Mouse (Mus musculus): ENCODE data around the gene Vtn.
"Not testable (repeated sequence)": the region's sequence is repeated elsewhere in the genome, so short reads cannot be mapped to it uniquely, and the experiment has no call there.

Gene Vtn

DNA sequence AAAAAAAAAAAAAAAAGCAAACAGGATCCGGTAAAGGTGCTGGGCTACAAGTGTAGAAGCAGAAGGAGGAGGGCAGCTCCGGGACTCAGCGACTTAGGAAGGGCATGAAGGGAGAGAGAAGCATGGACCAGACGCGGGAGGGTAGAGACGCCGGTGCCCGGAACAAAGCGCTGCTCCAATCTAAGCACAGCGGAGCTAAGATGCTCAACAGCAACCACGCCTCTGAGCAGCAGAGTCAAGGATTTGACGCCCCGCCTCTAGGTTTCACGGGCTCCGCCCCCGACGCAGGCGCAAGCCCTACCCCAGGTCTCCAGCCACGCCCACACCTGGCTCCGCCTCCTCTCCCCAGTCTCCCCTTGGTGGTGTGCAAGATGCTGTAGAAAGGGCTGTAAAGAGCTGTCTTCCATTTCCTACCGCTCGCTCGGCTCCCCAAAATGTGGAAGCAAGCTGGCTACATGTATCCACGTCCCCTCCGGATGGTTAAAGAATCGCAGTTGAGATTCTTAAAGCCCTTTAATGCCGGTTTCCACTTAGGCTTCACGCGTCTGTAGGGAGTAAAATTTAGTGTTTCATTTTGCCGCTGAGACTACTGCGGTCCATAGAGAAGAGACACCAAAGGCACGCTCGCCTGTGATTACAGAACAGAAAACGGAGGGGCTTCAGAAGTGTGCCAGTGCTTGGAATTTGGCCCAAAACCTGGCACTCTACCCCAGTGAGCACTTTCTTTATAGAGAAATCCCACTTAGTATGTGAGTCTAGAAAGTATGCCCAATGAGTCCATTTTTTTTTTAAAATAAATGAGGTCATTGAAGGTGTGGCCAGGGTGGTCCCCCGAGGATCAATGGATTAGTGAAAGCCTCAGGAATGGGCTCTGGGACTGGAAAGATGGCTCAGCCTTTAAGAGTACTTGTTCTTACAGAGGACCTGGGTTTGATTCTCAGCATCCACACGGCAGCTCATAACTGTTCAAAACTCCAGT, 1.1 kb upstream of the Vtn start, which contains the start of gene Sarm1:
TSS of gene Sarm1 (minus strand) at position 211 of the 979 bp plus-strand sequence.
- peak; percentile 77 to 91 for DNase-seq (ENCODE audit: low spot score in 2 of 2)

DNA sequence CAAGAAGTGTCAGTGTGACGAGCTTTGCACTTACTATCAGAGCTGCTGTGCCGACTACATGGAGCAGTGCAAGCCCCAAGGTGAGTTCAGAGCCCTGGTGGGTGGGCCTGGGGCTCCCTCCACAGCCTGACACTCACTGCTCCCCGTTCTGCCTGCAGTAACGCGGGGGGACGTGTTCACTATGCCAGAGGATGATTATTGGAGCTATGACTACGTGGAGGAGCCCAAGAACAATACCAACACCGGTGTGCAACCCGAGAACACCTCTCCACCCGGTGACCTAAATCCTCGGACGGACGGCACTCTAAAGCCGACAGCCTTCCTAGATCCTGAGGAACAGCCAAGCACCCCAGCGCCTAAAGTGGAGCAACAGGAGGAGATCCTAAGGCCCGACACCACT, 652 bp downstream of the Vtn start:
- DNase-seq (ENCODE audit: low spot score in 2 of 2): no peak

DNA sequence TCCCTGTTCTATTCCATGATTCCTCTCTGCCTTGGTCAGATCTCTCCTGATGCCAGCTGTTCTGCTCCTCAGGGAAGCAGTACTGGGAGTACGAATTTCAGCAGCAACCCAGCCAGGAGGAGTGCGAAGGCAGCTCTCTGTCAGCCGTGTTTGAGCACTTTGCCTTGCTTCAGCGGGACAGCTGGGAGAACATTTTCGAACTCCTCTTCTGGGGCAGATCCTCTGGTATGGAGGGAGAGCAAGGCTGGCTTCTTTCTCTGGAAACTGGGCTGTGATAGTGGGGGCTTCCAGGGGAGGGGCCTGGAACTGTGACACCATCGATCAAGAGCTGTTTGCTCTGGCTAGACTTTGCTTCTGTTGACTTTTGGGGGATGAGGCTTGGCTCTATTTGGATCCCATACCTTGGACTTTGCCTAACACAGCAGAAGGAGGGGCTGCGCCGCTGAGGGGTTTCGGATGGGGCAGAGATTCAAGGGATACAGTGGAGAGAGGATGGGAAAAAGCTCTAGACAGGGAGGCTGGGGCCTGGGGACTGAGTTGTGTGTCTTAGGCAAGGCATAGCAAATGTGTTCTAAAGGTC, 1.8 kb downstream of the Vtn start:
- no peak for DNase-seq (ENCODE audit: low spot score in 2 of 2)

DNA sequence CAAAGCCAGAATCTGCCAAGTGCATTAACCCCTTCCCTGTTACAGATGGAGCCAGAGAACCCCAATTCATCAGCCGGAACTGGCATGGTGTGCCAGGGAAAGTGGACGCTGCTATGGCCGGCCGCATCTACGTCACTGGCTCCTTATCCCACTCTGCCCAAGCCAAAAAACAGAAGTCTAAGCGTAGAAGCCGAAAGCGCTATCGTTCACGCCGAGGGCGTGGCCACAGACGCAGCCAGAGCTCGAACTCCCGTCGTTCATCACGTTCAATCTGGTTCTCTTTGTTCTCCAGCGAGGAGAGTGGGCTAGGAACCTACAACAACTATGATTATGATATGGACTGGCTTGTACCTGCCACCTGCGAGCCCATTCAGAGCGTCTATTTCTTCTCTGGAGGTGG, 2.6 kb downstream of the Vtn start:
- DNase-seq (ENCODE audit: low spot score in 2 of 2): no peak

DNA sequence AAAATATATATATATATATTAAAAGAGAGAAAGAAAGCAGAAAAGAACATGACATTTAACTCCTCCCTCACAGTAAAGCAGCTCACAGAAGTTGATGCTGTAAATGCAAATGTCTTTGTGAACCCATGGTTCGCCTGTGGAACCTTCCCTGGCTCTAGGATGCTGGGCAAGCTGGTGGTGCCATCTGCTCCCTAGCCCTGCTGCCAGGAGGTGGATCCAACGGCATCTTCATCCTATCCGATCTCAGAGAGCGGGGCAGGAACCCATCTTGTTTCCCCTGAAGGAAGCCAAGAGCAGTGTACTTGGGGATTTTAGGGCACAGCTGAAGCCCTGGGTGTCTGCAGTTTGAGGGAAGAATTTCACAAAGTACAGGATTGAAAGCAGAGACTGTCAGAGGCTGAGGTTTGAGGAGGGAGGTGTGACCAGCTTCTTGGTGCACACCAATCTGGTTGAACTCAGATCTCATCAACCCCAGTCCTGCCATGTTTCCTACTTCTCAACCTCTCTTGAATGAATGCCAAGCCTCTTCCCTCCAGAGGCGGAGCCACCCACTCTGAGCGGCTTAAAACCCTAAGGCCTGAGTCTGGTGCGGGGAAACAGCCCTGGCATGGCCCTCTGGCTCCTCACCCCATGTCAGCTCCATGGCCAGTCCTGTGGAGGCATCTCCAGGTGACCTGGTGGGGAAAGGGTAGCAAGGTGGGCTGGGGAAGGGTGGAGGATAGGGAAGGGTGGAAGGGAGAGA, 4.2 kb downstream of the Vtn start, which contains the start of gene Sebox:
TSS of gene Sebox (plus strand) at position 539 of the 742 bp plus-strand sequence.
- DNase-seq (ENCODE audit: low spot score in 2 of 2): no peak

DNA sequence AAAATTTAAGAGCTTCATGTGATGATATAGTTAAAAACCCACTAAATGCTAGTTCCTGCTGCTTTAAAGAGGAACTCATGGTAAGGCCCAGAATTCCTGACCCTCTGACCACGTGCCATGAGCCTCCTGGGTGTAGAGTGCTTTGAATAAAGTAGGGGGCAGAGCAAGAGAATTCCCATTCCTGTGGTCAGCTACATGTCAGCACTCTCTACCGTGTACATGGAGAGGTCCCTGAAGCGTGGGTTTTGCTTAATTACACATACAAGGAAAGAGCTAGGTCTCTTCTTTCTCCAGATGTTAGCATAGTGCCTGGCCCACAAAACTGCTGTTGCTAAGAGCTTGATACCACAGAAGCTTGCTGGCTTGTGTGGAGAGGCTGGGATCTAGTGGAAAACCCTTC, 6.5 kb downstream of the Vtn start:
- DNase-seq (ENCODE audit: low spot score in 2 of 2): no peak

DNA sequence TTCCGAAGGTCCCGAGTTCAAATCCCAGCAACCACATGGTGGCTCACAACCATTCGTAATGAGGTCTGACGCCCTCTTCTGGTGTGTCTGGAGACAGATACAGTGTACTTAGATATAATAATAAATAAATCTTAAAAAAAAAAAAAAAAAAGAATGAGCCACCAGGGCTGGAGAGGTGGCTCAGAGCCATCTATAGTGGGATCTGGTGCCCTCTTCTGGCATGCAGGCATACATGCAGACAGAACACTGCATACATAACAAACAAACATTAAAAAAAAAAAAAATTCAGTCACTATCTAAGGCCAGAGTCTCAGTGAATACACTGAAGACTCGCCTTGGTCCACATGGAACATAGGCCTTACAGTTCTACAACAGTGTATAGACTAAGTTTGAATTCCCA, 10.3 kb downstream of the Vtn start:
- DNase-seq (ENCODE audit: low spot score in 2 of 2): no peak

DNA sequence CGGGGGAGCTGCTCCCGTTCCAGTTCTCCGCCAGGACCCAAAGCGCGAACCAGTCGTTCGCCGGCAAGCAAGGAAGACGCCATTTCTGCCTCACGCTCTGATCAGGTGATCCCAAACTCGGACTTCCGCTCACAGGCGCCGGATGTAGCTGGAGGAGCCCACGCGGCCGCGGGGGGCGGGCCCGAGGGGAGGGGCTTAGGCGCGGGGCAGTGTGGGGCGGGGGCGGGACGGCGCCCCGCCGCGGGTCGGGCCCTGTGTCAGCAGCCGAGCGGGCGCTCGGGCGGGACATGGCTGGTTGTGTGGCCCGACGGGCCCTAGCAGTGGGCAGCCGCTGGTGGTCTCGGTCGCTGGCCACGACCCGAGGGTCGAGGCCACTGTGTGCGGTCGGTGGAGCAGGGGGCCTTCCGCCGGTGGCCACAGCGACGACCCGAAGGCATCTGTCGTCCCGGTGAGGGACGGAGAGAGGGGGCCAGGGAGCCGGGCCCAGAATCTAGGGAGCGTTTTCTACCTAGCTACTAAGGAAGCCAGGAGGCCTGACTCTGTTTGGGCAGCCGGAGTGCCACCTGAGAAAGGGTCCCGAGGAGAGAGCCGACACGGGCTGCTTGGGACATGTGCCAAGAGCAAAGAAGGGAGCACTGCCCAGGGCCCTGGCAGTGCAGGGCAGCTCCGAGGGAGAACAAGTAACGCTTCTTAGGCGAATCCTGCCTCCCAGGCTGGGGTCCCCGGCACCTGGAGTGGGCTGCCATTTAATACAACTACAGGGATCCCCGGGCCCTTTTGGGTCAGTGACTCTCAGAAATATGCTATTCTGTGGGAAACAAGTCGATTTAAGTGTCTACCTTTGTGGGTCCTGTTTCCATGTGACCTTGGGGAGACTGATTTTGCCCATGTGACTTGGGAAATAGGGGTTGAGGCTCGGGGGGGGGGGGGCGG, 13.4 kb downstream of the Vtn start, which contains the start of the genes Tmem199 and Poldip2:
TSS of gene Tmem199 (minus strand) at position 148 of the 933 bp plus-strand sequence.
TSS of gene Poldip2 (plus strand) at position 169 of the 933 bp plus-strand sequence.
- DNase-seq (ENCODE audit: low spot score in 2 of 2): peak; percentile 83 to 90

DNA sequence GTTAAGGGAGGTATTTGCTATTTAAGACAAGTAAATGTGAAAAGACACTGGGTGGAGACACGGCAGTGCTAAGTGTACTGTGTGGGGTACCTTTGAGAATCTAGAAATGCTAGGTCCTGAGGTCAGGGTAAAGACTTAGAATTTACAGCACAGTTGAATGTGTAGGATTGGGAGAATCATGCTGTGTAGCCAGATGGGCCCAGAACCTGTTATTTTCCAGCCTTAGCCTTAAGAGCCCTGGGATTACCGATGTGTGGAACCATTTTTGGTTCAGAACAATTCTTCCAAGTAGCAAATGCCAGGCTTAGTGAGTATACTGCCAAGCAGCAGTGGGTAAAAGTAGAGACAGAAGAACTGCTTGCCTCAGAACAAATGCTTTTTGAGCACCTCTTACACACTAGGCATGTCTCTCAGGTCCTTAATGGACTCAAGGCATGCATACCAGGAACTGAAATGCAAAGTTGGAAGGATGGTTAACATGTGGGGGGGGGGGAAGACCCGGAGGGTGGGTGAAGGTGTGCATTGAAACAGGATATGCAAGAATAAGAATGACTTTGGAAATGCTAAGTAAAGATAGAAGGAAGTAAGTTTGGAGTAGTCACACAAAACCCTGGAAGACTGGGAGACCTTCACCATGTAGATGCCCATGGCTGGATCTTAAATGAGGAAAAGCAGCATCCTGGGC, 14.4 kb downstream of the Vtn start:
- DNase-seq (ENCODE audit: low spot score in 2 of 2): no peak

DNA sequence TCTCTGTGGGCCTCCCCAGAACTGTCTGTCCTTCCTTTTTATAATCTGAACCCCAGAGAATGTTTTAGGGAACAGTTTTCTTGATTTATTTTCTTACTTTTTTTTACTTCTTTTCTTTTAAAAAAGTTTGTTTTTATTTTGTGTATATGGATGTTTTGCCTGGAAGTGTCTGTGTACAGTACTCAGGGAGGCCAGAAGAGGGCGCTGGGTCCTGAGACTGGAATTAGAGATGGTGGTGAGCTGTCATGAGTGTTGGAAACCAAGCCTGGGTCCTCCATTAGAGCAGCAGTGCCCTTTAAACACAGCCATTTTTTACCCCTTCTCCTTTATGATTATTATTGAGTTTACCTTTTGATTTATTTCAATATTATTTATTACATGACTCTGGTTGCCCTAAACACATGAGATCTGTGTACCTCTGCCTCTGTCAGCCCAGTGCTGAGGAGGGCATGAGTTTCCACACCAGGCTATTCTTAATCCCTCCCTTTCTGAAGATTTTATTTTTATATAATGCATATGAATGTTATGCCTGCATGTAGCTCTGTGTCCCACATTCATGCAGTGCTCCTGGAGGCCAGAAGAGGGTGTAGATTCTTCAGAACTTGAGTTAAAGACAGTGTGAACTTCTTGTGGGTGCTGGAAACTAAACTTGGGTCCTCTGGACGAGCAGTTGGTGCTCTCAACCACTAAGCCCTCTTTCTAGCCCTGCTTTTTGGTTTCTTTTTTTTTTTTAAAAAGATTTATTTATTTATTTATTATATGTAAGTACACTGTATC, 16.8 kb downstream of the Vtn start:
- DNase-seq (ENCODE audit: low spot score in 2 of 2): no peak

DNA sequence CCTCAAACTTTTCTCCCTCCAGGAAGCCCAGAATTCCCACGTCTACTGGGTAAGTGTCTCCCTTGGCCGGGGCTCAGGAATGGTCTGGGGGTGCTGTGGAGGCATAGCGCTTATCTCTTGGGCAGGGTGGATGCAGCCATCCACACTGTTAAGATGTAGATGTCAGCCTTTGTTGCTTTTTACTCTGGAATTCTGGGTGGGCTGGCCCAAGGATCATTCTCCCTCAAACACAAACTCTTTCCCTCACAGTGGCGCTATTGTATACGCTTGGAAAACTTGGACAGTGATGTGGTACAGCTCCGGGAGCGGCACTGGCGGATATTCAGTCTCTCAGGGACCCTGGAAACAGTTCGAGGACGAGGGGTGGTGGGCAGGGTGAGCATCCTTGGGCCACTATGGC, 20.0 kb downstream of the Vtn start:
- no peak for DNase-seq (ENCODE audit: low spot score in 2 of 2)

DNA sequence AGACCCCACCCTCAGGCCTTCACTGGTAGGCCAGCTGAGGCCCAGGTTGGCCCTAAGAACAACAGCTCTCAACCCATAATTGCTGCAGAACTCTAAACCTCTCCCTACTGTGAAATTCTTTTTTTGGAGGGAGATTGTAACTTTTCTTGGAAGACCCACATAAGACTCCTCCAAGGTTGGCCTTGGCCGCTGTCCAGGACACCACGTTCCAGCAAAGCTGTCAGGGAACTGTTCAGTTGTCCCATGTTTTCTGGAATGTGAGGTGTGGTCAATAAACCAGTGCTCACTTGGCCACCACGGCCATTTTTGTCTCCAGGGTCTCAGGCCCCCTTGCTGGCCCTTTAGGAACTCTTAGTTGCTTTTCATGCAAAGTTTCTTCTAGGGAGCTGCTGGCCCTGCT, 23.0 kb downstream of the Vtn start:
- no peak for DNase-seq (ENCODE audit: low spot score in 2 of 2)

DNA sequence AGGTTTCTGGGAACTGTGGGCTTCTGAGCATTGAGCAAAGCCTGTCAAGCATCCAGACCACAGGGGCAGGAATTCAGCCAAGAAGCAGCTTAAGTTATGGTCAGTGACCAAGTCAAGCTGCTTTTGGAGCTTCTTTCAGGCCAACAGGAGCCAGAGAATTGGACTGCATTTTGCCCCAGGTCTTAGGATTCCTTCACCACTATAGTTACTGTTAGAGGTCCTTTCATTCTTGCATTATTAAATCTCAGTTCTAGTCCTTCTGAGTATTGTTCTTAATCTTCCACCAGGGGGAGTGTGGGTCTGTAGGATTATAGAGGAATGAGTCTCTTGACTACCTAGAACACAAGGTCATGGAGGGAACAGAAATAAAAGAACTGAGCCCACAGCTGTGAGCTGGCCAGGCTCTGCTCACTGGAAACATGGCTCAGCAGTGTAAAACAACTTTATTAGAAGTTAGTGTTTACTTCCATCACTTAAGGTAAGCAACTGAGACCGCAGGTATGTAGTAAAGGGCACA, 23.6 kb downstream of the Vtn start:
- DNase-seq (ENCODE audit: low spot score in 2 of 2): no peak

DNA sequence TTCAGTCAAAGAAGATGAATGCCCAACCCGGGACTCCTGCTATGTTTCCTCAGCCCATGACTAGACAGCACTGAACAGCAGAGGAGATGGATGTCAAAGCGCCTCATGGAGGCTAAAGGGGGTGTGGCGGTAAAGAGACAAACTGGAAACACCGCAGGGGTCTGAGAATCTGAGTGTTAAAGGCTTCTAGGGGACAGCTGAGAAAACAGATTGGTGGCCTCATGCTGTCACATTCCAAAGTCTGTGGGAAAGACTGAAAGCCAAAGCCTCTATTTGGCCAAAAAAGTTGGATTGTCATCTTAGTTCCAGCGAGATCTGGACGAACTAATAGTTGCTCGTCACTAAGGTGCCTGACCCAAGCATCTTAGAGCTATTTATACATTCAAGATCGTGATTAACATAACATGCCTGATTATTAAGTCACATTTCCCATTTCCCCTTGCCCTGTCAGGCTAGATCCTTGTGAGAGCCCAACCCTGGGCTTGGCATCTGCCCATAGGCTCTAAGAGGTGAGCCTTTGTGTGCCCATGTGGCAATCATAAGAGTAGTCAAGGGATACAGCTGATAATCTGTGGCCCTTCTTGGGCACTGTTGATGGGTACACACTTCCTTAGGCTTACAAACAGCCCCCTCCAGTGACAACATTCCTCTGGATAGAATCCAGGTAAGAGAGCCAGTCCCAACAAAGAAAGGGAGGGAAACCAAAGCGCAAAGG, 24.5 kb downstream of the Vtn start:
- DNase-seq (ENCODE audit: low spot score in 2 of 2): no peak

DNA sequence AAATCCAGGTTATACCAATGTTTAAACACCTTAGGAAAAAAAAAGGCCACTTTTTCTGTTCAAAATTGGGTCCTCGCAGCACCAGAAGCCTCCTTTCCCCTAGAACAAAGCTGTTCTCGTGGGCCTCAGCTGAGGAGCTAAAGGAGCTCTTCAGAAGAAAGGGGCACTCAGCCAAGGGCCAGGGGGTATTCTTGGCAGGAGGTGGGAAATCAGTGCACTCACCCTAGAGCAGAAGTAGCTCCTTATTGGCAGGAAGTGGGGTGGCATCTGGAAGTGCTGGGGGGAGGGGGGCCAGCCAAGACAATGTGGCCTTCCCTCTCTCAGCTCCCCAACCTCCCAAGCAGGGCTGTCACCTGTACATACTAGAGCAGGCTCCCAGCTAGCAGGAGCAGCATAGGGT, 25.9 kb downstream of the Vtn start:
- DNase-seq (ENCODE audit: low spot score in 2 of 2): no peak

DNA sequence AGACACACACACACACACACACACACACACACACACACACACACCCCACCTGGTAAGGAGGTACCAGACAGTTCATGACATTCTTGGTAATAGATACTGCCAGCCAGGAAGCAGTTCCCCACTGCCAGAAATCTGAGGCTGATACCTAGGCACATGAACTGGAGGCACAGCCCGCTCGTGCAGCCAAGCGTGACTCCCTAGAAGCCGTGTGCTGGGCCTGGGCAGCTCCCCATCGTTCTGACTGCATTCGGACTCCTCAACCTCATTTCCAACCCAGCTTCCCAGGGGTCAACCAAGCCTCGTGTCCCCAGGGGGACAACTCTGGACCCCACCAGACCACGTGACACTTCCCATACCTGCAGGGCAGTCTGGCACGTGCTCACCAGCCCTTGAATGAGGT, 29.8 kb downstream of the Vtn start:
- DNase-seq (ENCODE audit: low spot score in 2 of 2): no peak

DNA sequence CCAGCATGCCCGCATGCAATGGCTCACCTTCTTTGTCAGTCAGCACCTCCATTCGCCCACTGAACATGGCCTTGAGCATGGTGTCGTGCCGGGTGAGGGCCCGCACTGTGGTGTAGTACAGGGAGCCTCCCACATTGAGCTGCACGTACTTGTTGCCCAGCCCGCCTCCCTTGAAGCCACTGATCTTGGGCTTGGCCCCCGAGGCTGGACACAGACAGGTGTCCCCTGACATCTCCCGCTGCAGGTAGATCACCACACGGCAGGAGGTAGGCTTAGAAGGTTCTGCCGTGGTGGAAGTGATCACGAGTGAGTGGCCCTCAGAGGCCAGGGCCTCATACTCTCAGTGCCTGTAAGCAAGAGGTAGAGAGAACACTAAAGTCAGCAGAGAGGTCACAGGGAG, 31.1 kb downstream of the Vtn start:
- no peak for DNase-seq (ENCODE audit: low spot score in 2 of 2)

DNA sequence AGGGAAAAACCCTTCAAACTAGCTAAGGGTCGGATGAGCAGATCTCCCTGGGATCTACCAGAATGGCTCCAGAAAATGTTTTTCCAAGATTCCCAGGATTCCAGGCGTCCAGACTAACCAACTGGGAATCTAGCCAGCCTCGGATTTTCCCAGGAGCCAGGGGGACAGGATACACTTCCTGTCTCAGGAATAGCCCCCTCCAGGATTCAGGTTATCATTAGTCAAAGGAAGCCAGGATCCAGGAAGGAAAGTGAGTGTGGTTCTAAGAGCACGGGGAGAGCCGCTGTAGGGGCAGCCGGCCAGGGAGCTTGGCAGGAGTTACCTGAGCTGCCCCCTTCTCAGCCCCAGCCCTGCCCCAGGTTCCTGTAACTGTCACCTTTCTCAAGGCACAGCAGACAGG, 32.2 kb downstream of the Vtn start:
- no peak for DNase-seq (ENCODE audit: low spot score in 2 of 2)

DNA sequence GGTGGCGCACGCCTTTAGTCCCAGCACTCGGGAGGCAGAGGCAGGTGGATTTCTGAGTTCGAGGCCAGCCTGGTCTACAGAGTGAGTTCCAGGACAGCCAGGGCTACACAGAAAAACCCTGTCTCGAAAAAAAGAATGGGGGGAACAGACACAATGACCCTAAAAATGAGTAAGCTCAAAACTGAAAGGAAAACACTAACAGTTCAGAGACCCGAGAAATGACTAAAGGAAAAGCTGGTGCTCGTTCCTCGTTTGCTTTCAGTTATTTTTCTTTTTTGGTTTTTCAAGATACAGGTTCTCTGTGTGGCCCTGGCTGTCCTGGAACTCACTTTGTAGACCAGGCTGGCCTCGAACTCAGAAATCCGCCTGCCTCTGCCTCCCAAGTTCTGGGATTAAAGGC, 32.6 kb downstream of the Vtn start:
- not testable (repeated sequence) for DNase-seq (ENCODE audit: low spot score in 2 of 2)

All from urinary bladder, postnatal 36 days (tissue).